Comparison of ENCODE assay signal across 24 mouse cellular contexts in genomic region chr3:142338058-142338457, GRCm38 (mm10). TPM values are rescaled to one million over a fixed set of nuclear protein-coding genes. Genes with fewer than 3 reads are reported as not detected.
DNase-seq lines count a peak whose midpoint lies in the region; ATAC-seq lines count a peak whose summit lies in the region.
"Had no signal": no experiment of that assay in that cellular context is flagged by ENCODE, and none has a peak within 500 bp of the region (broad histone marks: within the 10 kb centered on the region; RNA-seq: fewer than 3 reads in every experiment).

No protein-coding gene starts in this region.

- intact Hi-C loops in heart, postnatal 25 days (cut with DNase I), result no loop called here

- H3K9me3 ChIP-seq in heart, embryonic 11.5 days (replicated peaks; ENCODE audit: control insufficient read depth, low read length), result no peaks in the 10 kb centered on the region
- no peaks in the 10 kb centered on the region for H3K9me3 ChIP-seq in kidney, embryonic 16.5 days (ENCODE audit: low read length)
- H3K9me3 ChIP-seq in stomach, embryonic 16.5 days (replicated peaks; ENCODE audit: control insufficient read depth, low read length), result no peaks in the 10 kb centered on the region
- H3K9me3 ChIP-seq in neural tube, embryonic 15.5 days (replicated peaks), result no peaks in the 10 kb centered on the region
- H3K9me3 ChIP-seq: embryonic facial prominence, embryonic 12.5 days; embryonic facial prominence, embryonic 15.5 days; G1E; heart, embryonic 13.5 days; hindbrain, embryonic 12.5 days; hindbrain, embryonic 15.5 days had no signal

- 0 out of 2 replicates have a peak, but pooled peaks cover 3% of the 10 kb centered on the region for H3K36me3 ChIP-seq in heart, embryonic 11.5 days (ENCODE audit: control insufficient read depth, insufficient read depth, low read length)
- H3K36me3 ChIP-seq in kidney, embryonic 16.5 days (ENCODE audit: insufficient read depth, low read length), result no peaks in the 10 kb centered on the region
- H3K36me3 ChIP-seq in stomach, embryonic 16.5 days (ENCODE audit: control insufficient read depth, insufficient read depth, low read length), result no peaks in the 10 kb centered on the region
- H3K36me3 ChIP-seq in neural tube, embryonic 15.5 days, result no peaks in the 10 kb centered on the region
- H3K36me3 ChIP-seq: embryonic facial prominence, embryonic 12.5 days; embryonic facial prominence, embryonic 15.5 days; hindbrain, embryonic 12.5 days; hindbrain, embryonic 15.5 days had no signal

- ATAC-seq in heart, embryonic 11.5 days (replicated peaks; ENCODE audit: insufficient number of reproducible peaks, low FRiP score, low TSS enrichment), result no peak
- peak; percentile 88; the same call in 1 of the 2 replicates for ATAC-seq in kidney, embryonic 16.5 days (ENCODE audit: low FRiP score, low TSS enrichment)
- no peak for ATAC-seq in stomach, embryonic 16.5 days (ENCODE audit: insufficient read depth, low FRiP score)
- ATAC-seq in neural tube, embryonic 15.5 days (ENCODE audit: low FRiP score), result no peak
- ATAC-seq: forebrain, embryonic 16.5 days had no signal

- H3K4me1 ChIP-seq in heart, embryonic 11.5 days (ENCODE audit: control insufficient read depth, insufficient read depth, low read length), result peaks cover 27% of the 10 kb centered on the region
- H3K4me1 ChIP-seq in kidney, embryonic 16.5 days (ENCODE audit: insufficient read depth, low read length), result 0 out of 2 replicates have a peak, but pooled peaks cover 9% of the 10 kb centered on the region
- peaks cover 13% of the 10 kb centered on the region for H3K4me1 ChIP-seq in stomach, embryonic 16.5 days (ENCODE audit: control insufficient read depth, insufficient read depth, low read length)
- no peaks in the 10 kb centered on the region for H3K4me1 ChIP-seq in neural tube, embryonic 15.5 days
- H3K4me1 ChIP-seq: embryonic facial prominence, embryonic 12.5 days; embryonic facial prominence, embryonic 15.5 days; hindbrain, embryonic 12.5 days; hindbrain, embryonic 15.5 days had no signal

- H3K4me3 ChIP-seq in heart, embryonic 11.5 days (ENCODE audit: low read depth, low read length), result no peak overlapping the region
- no peak overlapping the region for H3K4me3 ChIP-seq in kidney, embryonic 16.5 days (ENCODE audit: low read length)
- no peak overlapping the region for H3K4me3 ChIP-seq in stomach, embryonic 16.5 days (replicated peaks; ENCODE audit: low read length)
- no peak overlapping the region for H3K4me3 ChIP-seq in neural tube, embryonic 15.5 days (replicated peaks)
- H3K4me3 ChIP-seq: embryonic facial prominence, embryonic 12.5 days; embryonic facial prominence, embryonic 15.5 days; heart, embryonic 13.5 days; hindbrain, embryonic 12.5 days; hindbrain, embryonic 15.5 days had no signal

- H3K27me3 ChIP-seq in heart, embryonic 11.5 days (ENCODE audit: control insufficient read depth, insufficient read depth, low read length), result no peaks in the 10 kb centered on the region
- no peaks in the 10 kb centered on the region for H3K27me3 ChIP-seq in kidney, embryonic 16.5 days (ENCODE audit: insufficient read depth, low read length)
- no peaks in the 10 kb centered on the region for H3K27me3 ChIP-seq in stomach, embryonic 16.5 days (ENCODE audit: control insufficient read depth, insufficient read depth, low read length)
- H3K27me3 ChIP-seq in neural tube, embryonic 15.5 days (replicated peaks), result no peaks in the 10 kb centered on the region
- H3K27me3 ChIP-seq: CH12.LX; embryonic facial prominence, embryonic 12.5 days; embryonic facial prominence, embryonic 15.5 days; heart, embryonic 13.5 days; hindbrain, embryonic 12.5 days; hindbrain, embryonic 15.5 days had no signal

- DNase-seq in heart, postnatal 25 days (ENCODE audit: low spot score), result no peak
- no peak for DNase-seq in kidney, postnatal 10 days
- DNase-seq in Muller cell, postnatal 12 days (ENCODE audit: inconsistent ontology term), result peak; percentile 38
- DNase-seq: adrenal gland, adult 2 months; adrenal gland, postnatal 14 days; B cell, adult 2 months; cerebellum, adult 11 months; cerebellum, adult 2 months; cerebellum, adult 9-11 months; gastrocnemius, postnatal 25 days; heart, adult 18-20 months; heart, postnatal 14 days had no signal

- H3K4me2 ChIP-seq in heart, embryonic 11.5 days, result no peak overlapping the region
- no peak overlapping the region for H3K4me2 ChIP-seq in kidney, embryonic 16.5 days (replicated peaks; ENCODE audit: low read depth, low read length)
- H3K4me2 ChIP-seq in stomach, embryonic 16.5 days (ENCODE audit: low read depth, low read length), result no peak overlapping the region
- H3K4me2 ChIP-seq in neural tube, embryonic 15.5 days, result no peak overlapping the region
- H3K4me2 ChIP-seq: embryonic facial prominence, embryonic 12.5 days; embryonic facial prominence, embryonic 15.5 days; heart, embryonic 13.5 days; hindbrain, embryonic 12.5 days; hindbrain, embryonic 15.5 days had no signal

- H3K27ac ChIP-seq in heart, embryonic 11.5 days (ENCODE audit: low read depth, low read length), result 0 out of 2 replicates have a peak overlapping the region, but pooled peaks have one; percentile 15
- no peak overlapping the region; the same call in 1 of the 2 replicates for H3K27ac ChIP-seq in kidney, embryonic 16.5 days (ENCODE audit: low read length)
- H3K27ac ChIP-seq in stomach, embryonic 16.5 days (ENCODE audit: low read length), result 0 out of 2 replicates have a peak overlapping the region, but pooled peaks have one; percentile 10
- no peak overlapping the region for H3K27ac ChIP-seq in neural tube, embryonic 15.5 days (replicated peaks)
- H3K27ac ChIP-seq: embryonic facial prominence, embryonic 12.5 days; embryonic facial prominence, embryonic 15.5 days; hindbrain, embryonic 12.5 days; hindbrain, embryonic 15.5 days had no signal

- H3K9ac ChIP-seq in heart, embryonic 11.5 days (ENCODE audit: low read depth, low read length), result no peak overlapping the region
- H3K9ac ChIP-seq in kidney, embryonic 16.5 days (replicated peaks; ENCODE audit: low read length), result no peak overlapping the region
- H3K9ac ChIP-seq in stomach, embryonic 16.5 days (ENCODE audit: low read length), result no peak overlapping the region
- H3K9ac ChIP-seq in neural tube, embryonic 15.5 days (replicated peaks), result no peak overlapping the region
- H3K9ac ChIP-seq: embryonic facial prominence, embryonic 12.5 days; embryonic facial prominence, embryonic 15.5 days; heart, embryonic 13.5 days; hindbrain, embryonic 12.5 days; hindbrain, embryonic 15.5 days had no signal

- 69% methylated on average over 4 of the region's 4 CpGs for WGBS in heart, embryonic 11.5 days (ENCODE audit: insufficient replicate concordance)
- WGBS in kidney, embryonic 16.5 days, result 58% methylated on average over 4 of the region's 4 CpGs
- WGBS in stomach, embryonic 16.5 days, result 77% methylated on average over 4 of the region's 4 CpGs
- WGBS in neural tube, embryonic 15.5 days, result 84% methylated on average over 4 of the region's 4 CpGs

RNA-seq across cellular contexts. Expression of gene Pdlim5, which starts 57.4 kb away (rescaled TPM):
- 240 and 257 TPM in 2 replicates for polyA plus RNA-seq in heart, embryonic 11.5 days (2014; fragmentation: Nextera tagmentation; extraction: Ambion mirVana)
- total RNA-seq in heart, postnatal 25 days (2021), result 100 to 1,000 TPM; 808 to 915 TPM
- polyA plus RNA-seq in kidney, embryonic 16.5 days (2015; fragmentation: Nextera tagmentation; extraction: Ambion mirVana), result 47.9 and 50.7 TPM in 2 replicates
- 54.9 and 64.2 TPM in 2 replicates for polyA plus RNA-seq in stomach, embryonic 16.5 days (2015; fragmentation: Nextera tagmentation; extraction: Ambion mirVana)
- 17.4 and 21.3 TPM in 2 replicates for polyA plus RNA-seq in neural tube, embryonic 15.5 days (2015; fragmentation: Nextera tagmentation; extraction: Ambion mirVana)

Comparison
In these comparisons a context has a peak if more than half of its experiments do, and no peak if none do; other contexts are left out.
1. H3K27ac ChIP-seq: peak in heart, embryonic 11.5 days (single experiment) and stomach, embryonic 16.5 days (single experiment); none in kidney, embryonic 16.5 days (single experiment) and neural tube, embryonic 15.5 days (single experiment).